Mouse (Mus musculus) kidney, adult 2 months (tissue): ENCODE results near the gene Cldn12. TPM values are rescaled to one million over a fixed set of nuclear protein-coding genes. Genes with fewer than 3 reads are reported as not detected.

Experiments
- DNase-seq: peaks from one replicate; pipeline ENCODE4 v3.0.0; 2021
- H3K27ac ChIP-seq: fragments of 200-500 bp; 2 replicates; pipeline ENCODE4 v1.5.1; 2012; ENCODE audit warnings: low read depth, low read length, control low read depth, inconsistent platforms; ENCODE audit not compliant: insufficient read depth
- H3K27me3 ChIP-seq: fragments of 200-500 bp; replicated peaks from 2 replicates; pipeline ENCODE4 v1.6.1; 2012; ENCODE audit warnings: mild to moderate bottlenecking, moderate library complexity, low read length, inconsistent platforms; ENCODE audit not compliant: control insufficient read depth, insufficient read depth
- H3K36me3 ChIP-seq: fragments of 200-500 bp; 2 replicates; pipeline ENCODE4 v1.6.1; 2012; ENCODE audit warnings: mild to moderate bottlenecking, moderate library complexity, low read length, inconsistent platforms; ENCODE audit not compliant: control insufficient read depth, insufficient read depth
- H3K4me1 ChIP-seq: fragments of 200-500 bp; 2 replicates; pipeline ENCODE4 v1.6.1; 2011; ENCODE audit warnings: low read length; ENCODE audit not compliant: control insufficient read depth, insufficient read depth
- H3K4me3 ChIP-seq: fragments of 200-500 bp; 2 replicates; pipeline ENCODE4 v1.5.1; 2011; ENCODE audit warnings: mild to moderate bottlenecking, low read depth, low read length, control low read depth; ENCODE audit not compliant: insufficient read depth
- CTCF ChIP-seq: fragments of 200-500 bp; conservative IDR thresholded peaks from 2 replicates; pipeline ENCODE4 v1.5.1; 2011; ENCODE audit warnings: low read depth, mild to moderate bottlenecking, control low read depth, low read length, moderate library complexity, mixed read lengths; ENCODE audit not compliant: insufficient read depth, insufficient read length
- POLR2A ChIP-seq: fragments of 200-500 bp; IDR thresholded peaks from one replicate; pipeline ENCODE4 v1.6.1; 2011; ENCODE audit warnings: low read depth, low read length, control low read depth
- WGBS: fragments of 180-500 bp; shearing (Covaris S2); methylation state at CpG from one replicate; pipeline ENCODE4 v1.1.7; 2018; 5-methylcytosine and 5-hydroxymethylcytosine counted together
- polyA plus RNA-seq: library from polyadenylated mRNA; depleted of rRNA; stranded (reverse); fragments of >200 nt; gene quantifications from 2 replicates; pipeline ENCODE4 v1.2.3, GENCODE M21; 2012; rRNA removed

Cldn12 gene
- polyA plus RNA-seq, 1 experiment = 63.4 TPM

- H3K36me3 ChIP-seq = no peaks in the 10 kb centered on the region
- H3K4me1 ChIP-seq = no peaks in the 10 kb centered on the region
- TF ChIP-seq POLR2A (no peak), CTCF (no peak)
- 76% methylated on average over 1 of the region's 1 CpGs for WGBS
- H3K27ac ChIP-seq = no peak overlapping the region
- H3K4me3 ChIP-seq = no peak overlapping the region
- no peaks in the 10 kb centered on the region for H3K27me3 ChIP-seq
- no peak for DNase-seq
Observed at GRCm38 (mm10) chr5:5465256-5465655, 49.5 kb downstream of the Cldn12 start.

Other genes starting within 250 kb of the Cldn12 start
- 2.2 and 2.6 TPM in 2 replicates for gene Cdk14, start 94.6 kb downstream of the Cldn12 start, polyA plus RNA-seq
- gene 1700015F17Rik, start 35.8 kb downstream of the Cldn12 start, polyA plus RNA-seq = not detected in 2 replicates
- 4.7 and 6.6 TPM in 2 replicates for gene Gtpbp10, start 44.6 kb upstream of the Cldn12 start, polyA plus RNA-seq
- 0.25 TPM in 1 of 2 replicates, not detected in the other for gene Gm8773, start 58.8 kb upstream of the Cldn12 start, polyA plus RNA-seq
- 3.8 and 4.5 TPM in 2 replicates for gene Cfap69, start 149.3 kb upstream of the Cldn12 start, polyA plus RNA-seq
- 71.7 and 76.1 TPM in 2 replicates for gene Steap2, start 179.6 kb upstream of the Cldn12 start, polyA plus RNA-seq
- 5.2 and 6.4 TPM in 2 replicates for gene Steap1, start 234.4 kb upstream of the Cldn12 start, polyA plus RNA-seq